Mouse (Mus musculus): ENCODE data around the gene Srp72.
"Not testable (repeated sequence)": the region's sequence is repeated elsewhere in the genome, so short reads cannot be mapped to it uniquely, and the experiment has no call there.

Gene Srp72

DNA sequence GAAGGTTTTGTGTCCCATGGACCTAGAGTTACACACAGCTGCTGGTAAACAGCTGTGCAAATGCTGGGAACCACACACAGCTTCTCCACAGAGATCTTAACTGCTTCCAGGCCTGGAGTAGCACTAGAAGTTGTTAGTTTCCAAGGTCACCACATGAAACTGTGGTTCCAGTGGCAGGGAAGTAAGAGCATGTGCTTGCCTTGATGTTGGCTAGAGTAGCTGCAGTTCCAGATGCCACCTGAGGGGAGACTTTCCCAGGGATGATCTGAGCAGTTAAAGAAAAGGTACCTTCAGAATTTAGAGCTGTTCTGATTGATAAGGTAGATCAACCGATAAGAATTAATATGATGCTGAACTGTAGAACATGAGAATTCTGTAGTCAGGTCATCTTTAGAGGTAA is 16.5 kb upstream of the Srp72 start:
- in situ Hi-C loops (cut with MboI; ENCODE audit: low pct_unique_long_range_greater_than_20kb in 1 of 2, low sequenced_read_pairs in 2 of 2, unreplicated experiment in 1 of 2) = no loop called here

DNA sequence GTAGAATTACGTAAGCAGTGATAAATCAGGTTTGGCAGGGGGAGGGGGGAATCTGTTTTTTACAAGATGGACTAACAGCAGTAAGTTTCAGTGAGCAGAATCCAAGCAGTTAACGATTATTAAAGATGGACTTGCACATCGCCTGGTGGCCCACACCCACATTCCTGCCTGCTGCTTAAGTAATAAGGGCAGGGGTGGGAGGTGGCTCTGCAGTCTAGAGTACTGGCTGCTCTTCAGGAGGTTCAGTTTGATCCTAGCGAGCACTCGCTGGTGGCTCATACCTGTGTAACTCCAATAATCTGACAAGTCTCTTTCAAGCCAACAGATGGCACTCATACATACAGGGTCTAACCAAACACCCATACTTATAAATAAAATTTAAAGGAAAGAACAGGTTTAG is 14.9 kb upstream of the Srp72 start:
- in situ Hi-C loops (cut with MboI; ENCODE audit: low pct_unique_long_range_greater_than_20kb in 1 of 2, low sequenced_read_pairs in 2 of 2, unreplicated experiment in 1 of 2) = no loop called here

DNA sequence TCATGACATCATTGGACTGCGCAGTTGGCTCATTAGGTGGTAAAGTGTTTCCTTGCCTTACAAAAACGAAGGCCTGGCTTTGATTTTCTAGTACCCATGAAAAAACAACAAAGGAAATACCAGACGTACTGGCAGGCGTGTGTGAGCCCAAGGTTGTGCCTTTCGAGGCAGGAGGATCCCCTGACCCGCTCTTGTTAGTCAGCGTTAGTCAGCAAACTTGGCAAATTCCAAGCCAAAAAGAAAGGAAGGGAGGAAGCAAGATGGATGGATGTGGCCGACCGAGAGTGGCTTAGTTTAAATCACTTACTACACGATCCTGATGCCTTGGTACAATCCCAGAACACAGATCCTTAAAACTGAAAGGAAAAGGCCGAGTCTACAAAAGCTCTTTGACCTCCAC is 11.9 kb upstream of the Srp72 start:
- in situ Hi-C loops (cut with MboI; ENCODE audit: low pct_unique_long_range_greater_than_20kb in 1 of 2, low sequenced_read_pairs in 2 of 2, unreplicated experiment in 1 of 2) = no loop called here

DNA sequence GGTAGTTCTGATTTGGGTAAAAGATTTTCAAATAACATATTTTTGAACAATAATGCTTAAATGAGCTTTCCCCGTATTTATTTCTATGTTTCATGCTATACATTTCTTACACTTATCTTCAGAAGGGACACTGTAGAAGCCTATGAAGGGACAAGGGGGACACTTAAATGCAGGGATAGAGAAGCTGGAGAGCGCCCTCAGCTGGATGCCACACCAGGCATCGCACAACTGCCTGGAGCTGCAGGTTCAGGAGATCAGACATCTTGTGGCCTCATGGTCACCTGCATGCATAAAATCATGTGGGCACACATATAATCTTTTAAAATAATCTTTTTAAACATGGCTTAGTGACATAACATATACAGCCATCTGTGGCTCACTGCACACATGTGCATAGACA is 9.8 kb upstream of the Srp72 start:
- in situ Hi-C loops (cut with MboI; ENCODE audit: low pct_unique_long_range_greater_than_20kb in 1 of 2, low sequenced_read_pairs in 2 of 2, unreplicated experiment in 1 of 2) = no loop called here

DNA sequence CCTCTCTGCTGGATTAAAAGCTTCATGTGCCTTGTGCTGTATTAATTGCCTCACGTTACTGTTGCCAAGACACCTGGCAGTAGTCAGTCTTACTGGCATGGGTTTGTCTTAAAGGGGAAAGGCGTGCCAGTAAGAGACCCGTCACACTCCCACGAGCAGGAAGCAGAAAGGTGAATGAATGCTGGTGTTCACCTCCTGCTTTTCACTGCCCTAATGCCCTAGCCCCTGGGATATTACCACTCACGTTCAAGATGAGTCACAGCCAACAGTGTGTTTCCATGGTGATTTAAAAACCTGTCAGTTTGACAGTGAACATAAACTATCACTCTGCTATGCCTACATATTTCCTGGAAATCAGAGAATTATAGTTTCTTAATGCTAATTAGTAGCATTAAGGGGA is 5.2 kb upstream of the Srp72 start:
- in situ Hi-C loops (cut with MboI; ENCODE audit: low pct_unique_long_range_greater_than_20kb in 1 of 2, low sequenced_read_pairs in 2 of 2, unreplicated experiment in 1 of 2) = no loop called here

DNA sequence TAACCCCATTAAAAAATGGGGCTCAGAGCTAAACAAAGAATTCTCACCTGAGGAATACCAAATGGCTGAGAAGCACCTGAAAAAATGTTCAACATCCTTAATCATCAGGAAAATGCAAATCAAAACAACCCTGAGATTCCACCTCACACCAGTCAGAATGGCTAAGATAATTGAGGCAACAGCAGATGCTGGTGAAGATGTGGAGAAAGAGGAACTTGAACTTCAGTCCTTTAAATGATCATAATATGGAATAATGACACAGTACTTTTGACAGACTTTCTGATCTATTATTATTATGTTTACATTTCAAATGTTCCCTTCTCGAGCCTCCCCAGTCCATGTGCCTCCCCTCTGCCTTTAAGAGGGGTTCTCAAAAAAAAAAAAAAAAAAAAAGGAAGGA is 3.4 kb upstream of the Srp72 start:
- in situ Hi-C loops (cut with MboI; ENCODE audit: low pct_unique_long_range_greater_than_20kb in 1 of 2, low sequenced_read_pairs in 2 of 2, unreplicated experiment in 1 of 2) = not testable (repeated sequence)

DNA sequence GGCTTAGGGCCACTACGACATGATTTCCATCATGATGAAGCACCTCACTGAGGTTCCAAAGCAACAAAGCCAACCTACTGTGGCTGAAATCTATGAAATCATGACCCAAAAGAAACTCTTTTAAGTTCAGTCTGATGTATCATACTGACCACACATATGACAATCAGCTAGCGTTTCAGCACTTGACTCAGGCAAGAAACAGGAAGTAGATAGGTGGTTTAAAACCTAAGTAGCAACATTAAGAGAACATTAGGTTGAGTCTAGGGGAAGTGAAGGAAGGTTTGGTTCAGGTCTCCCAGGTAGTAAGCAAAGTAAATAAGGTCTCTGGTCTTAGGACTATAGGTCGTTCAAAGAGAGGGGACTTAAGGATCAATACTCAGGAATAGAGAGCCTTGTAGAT is 995 bp upstream of the Srp72 start:
- in situ Hi-C loops (cut with MboI; ENCODE audit: low pct_unique_long_range_greater_than_20kb in 1 of 2, low sequenced_read_pairs in 2 of 2, unreplicated experiment in 1 of 2) = no loop called here

DNA sequence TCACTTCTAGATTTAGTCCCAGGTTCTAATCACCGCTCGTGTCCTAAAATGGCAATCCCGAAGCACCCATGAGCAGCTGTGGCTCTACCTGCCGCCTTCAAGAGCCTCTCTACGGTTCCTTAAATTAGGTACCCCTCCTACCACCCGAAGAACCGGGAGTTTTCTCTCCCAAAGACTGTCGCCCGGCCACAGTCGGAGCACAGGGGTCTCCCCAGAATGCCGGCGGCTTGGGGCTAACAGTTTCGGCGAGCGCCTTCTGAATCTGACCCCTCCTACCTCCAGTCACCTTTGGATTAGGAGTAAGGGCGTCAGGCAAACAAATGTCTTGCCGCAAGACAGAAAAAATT is 303 bp upstream of the Srp72 start:
- in situ Hi-C loops (cut with MboI; ENCODE audit: low pct_unique_long_range_greater_than_20kb in 1 of 2, low sequenced_read_pairs in 2 of 2, unreplicated experiment in 1 of 2) = no loop called here

DNA sequence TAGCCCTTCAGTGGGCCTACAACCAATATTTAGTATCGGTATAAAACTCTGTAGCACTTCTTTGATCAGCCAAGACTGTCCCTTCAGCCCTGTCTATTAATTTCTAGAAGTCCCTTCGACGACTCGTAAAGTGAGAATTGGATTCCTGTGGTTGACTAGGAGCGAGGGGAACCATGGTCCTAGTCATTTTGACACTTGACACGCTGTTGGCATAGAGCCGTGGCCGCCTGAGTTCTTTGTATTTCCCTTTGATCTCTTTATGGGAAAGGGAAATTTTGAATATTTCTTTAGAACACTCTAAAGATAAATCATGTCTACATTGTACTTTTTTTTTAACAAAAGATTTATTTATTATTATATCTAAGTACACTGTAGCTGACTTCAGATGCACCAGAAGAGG is 1.3 kb downstream of the Srp72 start:
- in situ Hi-C loops (cut with MboI; ENCODE audit: low pct_unique_long_range_greater_than_20kb in 1 of 2, low sequenced_read_pairs in 2 of 2, unreplicated experiment in 1 of 2) = loop anchor here in 1 of 2 experiments (25.0 kb wide), 1 partner anchor 362 kb away; no protein-coding TSS in a partner anchor

DNA sequence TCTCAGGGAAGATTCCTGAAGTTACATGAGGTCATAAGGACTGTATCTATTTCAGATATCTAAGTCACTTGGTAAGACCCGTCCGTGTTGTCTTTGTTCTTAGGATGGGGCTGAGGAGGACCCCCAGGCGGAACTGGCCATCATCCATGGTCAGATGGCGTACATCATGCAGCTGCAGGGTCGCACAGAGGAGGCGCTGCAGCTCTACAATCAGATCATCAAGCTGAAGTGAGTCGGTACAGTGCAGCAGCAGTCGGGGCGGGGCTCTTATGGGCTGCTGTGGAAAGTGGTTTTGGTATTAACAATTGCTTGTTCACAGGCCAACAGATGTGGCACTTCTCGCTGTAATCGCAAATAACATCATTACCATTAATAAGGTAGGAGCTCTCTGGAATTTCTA is 9.5 kb downstream of the Srp72 start:
- in situ Hi-C loops (cut with MboI; ENCODE audit: low pct_unique_long_range_greater_than_20kb in 1 of 2, low sequenced_read_pairs in 2 of 2, unreplicated experiment in 1 of 2) = loop anchor here in 1 of 2 experiments (25.0 kb wide), 1 partner anchor 353 kb away; no protein-coding TSS in a partner anchor

DNA sequence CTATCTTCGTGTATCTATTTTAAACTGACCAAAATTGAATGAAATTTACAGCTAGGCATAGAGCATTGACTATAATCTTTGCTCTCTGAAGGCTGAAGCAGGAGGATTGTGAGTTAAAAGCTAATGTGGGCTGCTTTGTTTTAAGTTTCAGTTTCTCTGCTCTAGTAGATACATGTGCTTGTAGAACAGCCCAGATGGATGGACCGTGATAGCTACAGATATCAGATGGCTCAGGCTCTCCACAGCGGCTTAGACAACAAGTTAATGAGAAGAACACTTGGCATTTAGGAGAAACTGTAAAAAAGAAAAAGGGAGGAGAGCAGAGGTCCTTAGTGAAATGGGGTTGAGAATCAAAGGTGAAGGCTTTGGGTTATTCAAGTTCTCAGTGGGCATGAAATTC is 16.3 kb downstream of the Srp72 start:
- in situ Hi-C loops (cut with MboI; ENCODE audit: low pct_unique_long_range_greater_than_20kb in 1 of 2, low sequenced_read_pairs in 2 of 2, unreplicated experiment in 1 of 2) = loop anchor here (10.0 to 25.0 kb wide), 2 partner anchors 224 to 347 kb away; partner anchors contain the start of gene Spink2 (in 1 of the 2)

DNA sequence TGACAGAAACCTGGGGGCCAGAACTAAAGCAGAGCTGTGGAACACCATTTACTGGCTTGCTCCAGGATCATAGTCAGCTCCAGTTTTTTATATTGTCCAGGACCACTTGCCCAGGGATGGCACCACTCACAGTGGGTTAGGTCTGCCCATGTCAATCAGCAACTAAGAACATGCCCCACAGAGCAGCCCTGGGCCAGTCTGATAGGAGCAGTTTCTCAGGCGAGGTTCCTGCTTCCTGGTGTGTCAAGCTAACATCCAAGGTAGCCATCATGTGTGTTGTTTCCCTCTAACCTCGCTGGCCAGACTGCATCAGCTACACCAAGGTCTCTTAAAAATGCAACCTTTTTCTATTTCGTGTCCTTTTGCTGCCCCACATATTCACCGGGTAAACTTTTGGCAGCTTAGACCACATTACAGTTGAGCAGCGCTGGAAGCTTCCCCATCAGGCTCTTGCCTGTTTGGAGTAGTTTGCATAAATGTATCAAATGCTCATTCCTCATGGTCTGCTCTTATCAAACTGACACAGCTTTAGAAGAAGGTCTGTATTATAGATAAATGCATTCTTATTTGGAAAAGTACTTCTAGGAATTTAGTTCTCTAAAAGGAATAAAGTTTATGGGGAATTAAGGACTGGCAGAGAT is 18.8 kb downstream of the Srp72 start:
- in situ Hi-C loops (cut with MboI; ENCODE audit: low pct_unique_long_range_greater_than_20kb in 1 of 2, low sequenced_read_pairs in 2 of 2, unreplicated experiment in 1 of 2) = loop anchor here (10.0 to 25.0 kb wide), 2 partner anchors 222 to 344 kb away; partner anchors contain the start of gene Spink2 (in 1 of the 2)

DNA sequence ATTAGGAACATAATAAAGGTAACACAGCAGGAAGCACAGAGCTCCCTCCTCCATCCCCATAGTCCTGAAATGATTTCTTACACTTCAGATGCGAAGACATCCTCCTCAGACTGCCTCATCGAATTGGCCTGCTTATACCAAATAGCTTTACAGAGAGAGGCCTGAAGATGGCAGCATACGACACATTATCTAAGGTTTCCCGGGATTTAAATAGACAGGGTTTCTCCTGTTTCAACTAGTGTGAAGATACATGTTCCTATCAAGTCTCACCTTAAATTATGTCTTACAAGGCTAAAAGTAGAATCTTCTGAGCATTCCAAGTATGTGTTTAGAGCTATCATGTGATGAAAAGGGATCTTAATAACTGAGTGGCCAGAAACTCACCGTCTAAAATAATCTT is 23.9 kb downstream of the Srp72 start:
- in situ Hi-C loops (cut with MboI; ENCODE audit: low pct_unique_long_range_greater_than_20kb in 1 of 2, low sequenced_read_pairs in 2 of 2, unreplicated experiment in 1 of 2) = loop anchor here (10.0 to 25.0 kb wide), 2 partner anchors 216 to 339 kb away; partner anchors contain the start of gene Spink2 (in 1 of the 2)

DNA sequence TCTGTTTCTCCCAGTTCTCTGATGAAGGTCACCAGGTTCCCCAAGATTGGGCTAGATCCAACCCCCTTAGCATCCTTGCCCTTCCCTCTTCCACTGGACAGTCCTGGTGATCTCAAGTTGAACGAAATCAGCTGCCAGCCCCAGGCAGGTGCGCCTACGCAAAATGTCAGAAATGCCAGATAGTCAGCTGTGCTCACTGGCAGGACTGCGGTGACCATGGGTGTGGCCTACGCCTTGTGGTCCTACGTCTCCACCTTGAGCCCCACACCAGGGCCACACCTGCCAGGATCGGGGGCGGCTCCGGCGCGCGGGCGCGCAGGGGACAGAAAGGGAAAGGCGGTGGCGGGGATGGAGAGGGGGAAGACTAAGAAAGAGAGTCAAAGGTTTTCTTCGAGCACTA is 26.7 kb downstream of the Srp72 start:
- in situ Hi-C loops (cut with MboI; ENCODE audit: low pct_unique_long_range_greater_than_20kb in 1 of 2, low sequenced_read_pairs in 2 of 2, unreplicated experiment in 1 of 2) = no loop called here

DNA sequence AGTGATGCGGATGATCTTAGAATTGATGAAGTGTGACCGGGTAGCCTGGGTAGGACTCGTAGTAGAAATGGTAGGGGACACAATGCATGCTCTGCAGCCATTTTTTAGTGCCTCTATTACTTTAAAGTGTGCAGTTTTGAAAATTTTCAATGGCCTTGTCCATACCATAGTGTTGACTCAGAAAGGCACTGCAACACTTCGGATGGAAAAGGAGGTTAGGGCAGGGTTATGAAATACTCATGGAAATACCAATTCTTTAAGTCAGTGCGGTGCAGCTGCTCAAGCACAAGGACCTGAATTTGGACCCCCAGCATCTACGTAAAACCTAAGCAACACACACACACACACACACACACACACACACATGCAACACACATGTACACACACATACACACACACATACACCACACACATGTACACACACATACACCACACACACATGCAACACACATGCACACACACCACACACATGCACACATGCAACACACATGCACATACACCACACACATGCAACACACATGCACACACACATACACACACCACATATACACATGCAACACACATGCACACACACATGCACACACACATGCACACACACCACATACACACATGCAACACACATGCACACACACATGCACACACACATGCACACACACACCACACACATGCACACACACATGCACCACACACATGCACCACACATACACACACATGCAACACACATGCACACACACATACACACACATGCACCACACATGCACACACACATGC is 29.8 kb downstream of the Srp72 start, which contains the start of gene Arl9:
Gene Arl9, plus strand, starts transcription at position 5 of the 771 bp plus-strand sequence.
- in situ Hi-C loops (cut with MboI; ENCODE audit: low pct_unique_long_range_greater_than_20kb in 1 of 2, low sequenced_read_pairs in 2 of 2, unreplicated experiment in 1 of 2) = no loop called here

DNA sequence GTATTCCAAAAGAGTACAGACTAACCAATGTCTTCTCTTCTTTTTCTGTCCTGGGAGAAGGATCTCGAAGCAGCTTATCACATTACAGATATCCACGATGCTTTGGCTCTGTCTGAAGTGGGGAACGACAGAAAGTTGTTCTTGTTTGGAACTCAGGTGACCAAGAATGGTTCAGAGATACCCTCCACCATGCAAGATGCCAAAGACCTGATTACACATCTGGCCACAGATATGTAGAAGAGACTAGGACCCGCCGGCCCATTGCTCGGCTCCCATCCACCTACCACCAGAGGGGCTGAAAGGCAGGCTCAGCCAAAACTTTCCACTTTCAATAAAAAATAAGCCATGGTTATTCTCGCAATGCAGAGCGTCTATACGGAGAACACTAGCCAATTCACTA is 35.9 kb downstream of the Srp72 start:
- in situ Hi-C loops (cut with MboI; ENCODE audit: low pct_unique_long_range_greater_than_20kb in 1 of 2, low sequenced_read_pairs in 2 of 2, unreplicated experiment in 1 of 2) = no loop called here

DNA sequence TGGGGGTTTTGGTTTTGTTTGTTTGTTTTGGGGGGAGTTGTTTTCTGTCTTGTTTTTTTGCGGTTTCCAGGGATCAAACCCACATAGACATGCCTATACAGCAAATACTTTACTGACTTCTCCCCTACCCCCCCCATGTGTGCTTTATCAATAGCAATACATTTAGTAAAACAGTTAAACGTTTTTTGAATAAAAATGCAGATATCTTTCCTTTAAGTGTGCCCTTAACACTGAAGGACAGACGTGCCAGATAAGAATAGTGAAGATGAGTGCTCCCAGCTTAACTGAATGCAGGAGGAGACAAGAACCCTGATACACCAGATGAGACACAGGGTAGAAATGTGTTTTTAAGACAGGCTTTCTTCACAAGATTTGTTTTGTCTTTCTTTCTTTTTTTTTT is 36.6 kb downstream of the Srp72 start:
- in situ Hi-C loops (cut with MboI; ENCODE audit: low pct_unique_long_range_greater_than_20kb in 1 of 2, low sequenced_read_pairs in 2 of 2, unreplicated experiment in 1 of 2) = no loop called here

DNA sequence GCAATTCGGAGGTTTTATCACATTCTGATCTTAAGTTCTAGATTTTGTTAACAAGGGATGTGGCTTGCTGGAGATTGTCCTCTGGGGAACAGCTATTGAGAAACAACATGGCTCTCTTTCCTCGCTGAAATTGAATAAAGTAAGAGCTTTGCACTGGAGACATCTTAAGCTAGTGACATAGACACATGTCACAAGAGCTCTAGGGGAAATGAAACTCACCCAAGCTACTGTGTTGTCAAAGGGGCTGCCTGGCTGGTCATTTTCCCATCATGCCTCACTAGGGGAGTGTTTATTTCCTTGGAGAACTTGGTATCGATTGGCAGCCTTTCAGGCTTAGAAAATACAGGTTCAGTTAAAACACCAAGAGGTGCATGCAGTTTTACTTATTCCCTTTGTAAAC is 38.7 kb downstream of the Srp72 start:
- in situ Hi-C loops (cut with MboI; ENCODE audit: low pct_unique_long_range_greater_than_20kb in 1 of 2, low sequenced_read_pairs in 2 of 2, unreplicated experiment in 1 of 2) = no loop called here

DNA sequence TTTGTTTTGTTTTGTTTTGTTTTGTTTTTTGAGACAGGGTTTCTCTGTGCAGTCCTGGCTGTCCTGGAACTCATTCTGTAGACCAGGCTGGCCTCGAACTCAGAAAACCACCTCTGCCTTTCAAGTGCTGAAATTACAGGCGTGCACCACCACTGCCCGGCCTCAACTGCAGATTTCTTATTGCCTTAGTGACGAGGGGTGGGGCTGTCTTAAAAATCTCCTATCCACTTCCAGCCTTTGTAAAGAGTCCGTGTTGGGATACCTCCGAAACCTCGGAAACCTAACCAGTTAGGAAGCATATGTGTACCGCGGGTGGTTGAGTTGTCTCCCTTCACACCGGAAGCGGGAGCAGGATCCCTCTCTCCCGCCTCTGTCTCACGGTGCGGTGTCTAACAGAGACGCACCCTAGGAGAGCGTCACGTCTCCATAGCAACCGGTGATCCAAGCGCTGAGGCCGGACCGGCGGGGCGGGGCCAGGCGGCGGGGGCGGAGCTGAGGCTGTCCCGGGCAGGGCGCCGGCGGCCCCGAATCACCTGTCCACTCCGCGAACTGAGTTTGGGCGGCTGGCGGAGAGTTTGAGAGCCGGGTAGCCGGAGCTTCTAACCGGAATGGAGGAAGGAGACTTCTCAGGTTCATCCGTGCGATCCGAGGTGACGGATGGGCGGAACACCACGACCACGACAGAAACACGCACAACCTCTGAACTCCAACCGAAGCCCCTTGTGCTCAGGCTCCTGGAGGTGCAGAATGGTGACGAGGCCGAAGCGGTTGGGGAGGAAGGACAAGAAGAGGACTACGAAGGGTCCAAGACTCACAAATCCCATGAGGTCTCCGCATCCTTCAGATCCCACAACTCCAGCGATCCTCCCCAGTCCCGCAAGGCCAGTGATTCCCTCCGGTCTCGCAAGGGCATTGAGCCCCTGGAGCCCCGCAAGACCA is 41.3 kb downstream of the Srp72 start, which contains the start of gene Thegl:
Gene Thegl, plus strand, starts transcription at position 480 of the 939 bp plus-strand sequence.
- in situ Hi-C loops (cut with MboI; ENCODE audit: low pct_unique_long_range_greater_than_20kb in 1 of 2, low sequenced_read_pairs in 2 of 2, unreplicated experiment in 1 of 2) = no loop called here

Measured in mouse embryonic stem cell (cell line).